Mouse (Mus musculus) c-Kit-negative CD71-positive TER-119-positive erythroid progenitor cells, embryonic 14.5 days (primary cell): ENCODE measurements around the gene Spata31d1b.
"Not testable (repeated sequence)": the region's sequence is repeated elsewhere in the genome, so short reads cannot be mapped to it uniquely, and the experiment has no call there.

Experiments used
- DNase-seq: peaks from one replicate; pipeline ENCODE4 v3.0.0-alpha.2; 2013; ENCODE audit warnings: low read depth, low spot score

Gene Spata31d1b

GRCm38 (mm10) chr13:59694008-59694407 lies 18.1 kb upstream of the Spata31d1b start, which contains the start of gene 4921517D22Rik:
Gene 4921517D22Rik (minus strand): TSS chr13:59694108.
- DNase-seq: no peak

GRCm38 (mm10) chr13:59695781-59696180 lies 16.3 kb upstream of the Spata31d1b start:
- no peak for DNase-seq

- no peak for DNase-seq
These were observed 13.0 kb upstream of the Spata31d1b start for GRCm38 (mm10) chr13:59699131-59699530.

GRCm38 (mm10) chr13:59700137-59700536 lies 11.9 kb upstream of the Spata31d1b start:
- not testable (repeated sequence) for DNase-seq

- no peak for DNase-seq
These were observed 8.6 kb upstream of the Spata31d1b start for GRCm38 (mm10) chr13:59703514-59703913.

- DNase-seq: no peak
These were observed 7.5 kb upstream of the Spata31d1b start for GRCm38 (mm10) chr13:59704562-59704961.

- DNase-seq: no peak
These were observed 1.9 kb upstream of the Spata31d1b start, which contains the start of gene Spata31d1a for GRCm38 (mm10) chr13:59710230-59710629. Gene Spata31d1a (minus strand): TSS chr13:59710330.

GRCm38 (mm10) chr13:59713710-59714109 lies 1.6 kb downstream of the Spata31d1b start:
- no peak for DNase-seq

GRCm38 (mm10) chr13:59718857-59719440 lies 6.9 kb downstream of the Spata31d1b start:
- DNase-seq: not testable (repeated sequence)

GRCm38 (mm10) chr13:59719475-59719874 lies 7.4 kb downstream of the Spata31d1b start:
- DNase-seq: no peak

- not testable (repeated sequence) for DNase-seq
These were observed 10.0 kb downstream of the Spata31d1b start for GRCm38 (mm10) chr13:59722089-59722488.

- no peak for DNase-seq
These were observed 14.2 kb downstream of the Spata31d1b start for GRCm38 (mm10) chr13:59726139-59726867.

- peak; percentile 68 for DNase-seq
These were observed 16.5 kb downstream of the Spata31d1b start for GRCm38 (mm10) chr13:59728378-59729093.

GRCm38 (mm10) chr13:59731652-59732051 lies 19.6 kb downstream of the Spata31d1b start, which contains the start of gene Spata31d1d:
Gene Spata31d1d (minus strand): TSS chr13:59731752.
- DNase-seq: no peak

GRCm38 (mm10) chr13:59733936-59734335 lies 21.9 kb downstream of the Spata31d1b start:
- DNase-seq: no peak

- DNase-seq: not testable (repeated sequence)
These were observed 22.3 kb downstream of the Spata31d1b start for GRCm38 (mm10) chr13:59734347-59734746.

- no peak for DNase-seq
These were observed 23.1 kb downstream of the Spata31d1b start for GRCm38 (mm10) chr13:59735190-59735589.

- DNase-seq: peak; percentile 75
These were observed 26.4 kb downstream of the Spata31d1b start for GRCm38 (mm10) chr13:59738455-59738854.

- DNase-seq: peak; percentile 65
These were observed 27.3 kb downstream of the Spata31d1b start for GRCm38 (mm10) chr13:59739397-59739796.

GRCm38 (mm10) chr13:59741096-59741495 lies 29.0 kb downstream of the Spata31d1b start:
- no peak for DNase-seq

- DNase-seq: no peak
These were observed 29.6 kb downstream of the Spata31d1b start for GRCm38 (mm10) chr13:59741697-59742096.

- DNase-seq: no peak
These were observed 33.4 kb downstream of the Spata31d1b start for GRCm38 (mm10) chr13:59745462-59745861.
